Mouse (Mus musculus) ES-Bruce4 (cell line): ENCODE measurements around the gene Atg14.

Experiments
- CTCF ChIP-seq: IDR thresholded peaks from one replicate; pipeline ENCODE4 v1.8.1; 2011; ENCODE audit warnings: low read depth, low read length
- POLR2A ChIP-seq: IDR thresholded peaks from one replicate; pipeline ENCODE4 v1.8.1; 2011; ENCODE audit warnings: low read length; ENCODE audit not compliant: insufficient read depth

- TF ChIP-seq CTCF = no peak
- no peak for TF ChIP-seq POLR2A
These were observed 19.0 kb upstream of the Atg14 start for GRCm38 (mm10) chr14:47589444-47589843.
